Mouse (Mus musculus) liver, adult 10 weeks (tissue): Measurements from ENCODE around the gene DXBay18. TPM values are rescaled to one million over a fixed set of nuclear protein-coding genes. Genes with fewer than 3 reads are reported as not detected.

ENCODE experiments used
- polyA plus RNA-seq: library from polyadenylated mRNA; stranded (reverse); fragments of 350-450 nt; fragmentation: Illumina TruSeq; extraction: RNeasy Lipid Tissue Mini Kit (QIAGEN cat#74804); gene quantifications from one replicate; pipeline ENCODE4 v1.2.3, GENCODE M21; 2014; ENCODE audit warnings: low read depth, low replicate concordance

The DXBay18 gene
- not detected for polyA plus RNA-seq

GRCm38 (mm10) chrX:73149350-73149749 is at the start of gene DXBay18:
DXBay18 (minus strand) TSS chrX:73149450.

GRCm38 (mm10) chrX:73191934-73192333 is 42.7 kb upstream of the DXBay18 start, which contains the start of gene Xlr3b:
Xlr3b (plus strand) TSS chrX:73192207.

DNA sequence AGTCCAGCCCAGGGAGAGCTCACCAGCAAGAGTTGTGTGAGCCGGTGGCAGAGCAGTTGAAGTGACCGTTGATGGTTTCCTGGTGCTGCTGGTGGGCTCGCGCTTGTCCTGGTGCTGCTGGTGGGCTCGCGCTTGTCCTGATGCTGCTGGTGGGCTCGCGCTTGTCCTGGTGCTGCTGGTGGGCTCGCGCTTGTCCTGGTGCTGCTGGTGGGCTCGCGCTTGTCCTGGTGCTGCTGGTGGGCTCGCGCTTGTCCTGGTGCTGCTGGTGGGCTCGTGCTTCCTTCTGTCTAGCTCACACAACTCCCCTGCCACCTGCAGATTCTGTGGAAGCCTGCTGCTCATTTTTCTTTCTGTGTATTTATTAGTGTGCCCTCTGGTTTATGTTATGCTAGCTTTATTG is 27.6 kb upstream of the DXBay18 start, which contains the start of gene Spin2d:
Spin2d (minus strand) TSS at position 101 of the 400 bp plus-strand sequence.

DNA sequence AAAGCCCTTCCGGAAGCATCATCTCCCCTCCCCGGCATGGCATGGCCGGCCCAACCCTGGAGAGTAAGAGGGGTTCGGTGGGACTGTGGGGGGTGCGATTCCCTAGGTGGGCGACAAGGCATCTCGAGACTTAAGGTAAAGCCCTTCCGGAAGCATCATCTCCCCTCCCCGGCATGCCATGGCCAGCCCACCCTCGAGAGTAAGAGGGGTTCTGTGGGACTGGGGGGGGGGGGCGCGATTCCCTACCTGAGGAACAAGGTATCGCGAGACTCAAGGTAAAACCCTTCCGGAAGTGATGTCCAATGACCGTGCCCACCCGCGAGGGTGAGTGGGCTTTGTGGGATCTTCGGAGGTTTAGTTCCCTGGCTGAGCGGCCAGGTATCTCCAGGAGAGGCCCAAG is 754 bp downstream of the DXBay18 start, which contains the start of gene Xlr5b:
Xlr5b (plus strand) TSS at position 301 of the 400 bp plus-strand sequence.

GRCm38 (mm10) chrX:73116747-73117146 is 32.5 kb downstream of the DXBay18 start, which contains the start of gene Gm14685:
Gm14685 (plus strand) TSS chrX:73117047.

GRCm38 (mm10) chrX:73096941-73097508 is 52.2 kb downstream of the DXBay18 start, which contains the start of gene Xlr3a:
Xlr3a (minus strand) TSS chrX:73097095.

Other genes starting within 250 kb of the DXBay18 start
- 61.6 TPM for gene Cetn2, start 231.0 kb downstream of the DXBay18 start, polyA plus RNA-seq
- 162 TPM for gene Nsdhl, start 230.9 kb downstream of the DXBay18 start, polyA plus RNA-seq
- gene Zfp185, start 162.1 kb downstream of the DXBay18 start, polyA plus RNA-seq, result 0.66 TPM
- not detected for gene Pnma5, start 112.3 kb downstream of the DXBay18 start, polyA plus RNA-seq
- not detected for gene Pnma3, start 84.7 kb downstream of the DXBay18 start, polyA plus RNA-seq
- 0.58 TPM for gene Xlr4a, start 67.0 kb downstream of the DXBay18 start, polyA plus RNA-seq
- gene Xlr3a, start 52.4 kb downstream of the DXBay18 start, polyA plus RNA-seq, result 19.4 TPM
- not detected for gene Gm14685, start 32.4 kb downstream of the DXBay18 start, polyA plus RNA-seq
- not detected for gene Xlr5b, start 654 bp downstream of the DXBay18 start, polyA plus RNA-seq
- not detected for gene Spin2d, start 27.5 kb upstream of the DXBay18 start, polyA plus RNA-seq
- gene Xlr3b, start 42.8 kb upstream of the DXBay18 start, polyA plus RNA-seq, result 1.2 TPM
- 1.3 TPM for gene Xlr4b, start 64.9 kb upstream of the DXBay18 start, polyA plus RNA-seq
- 4.0 TPM for gene F8a, start 78.8 kb upstream of the DXBay18 start, polyA plus RNA-seq
- not detected for gene Xlr4c, start 93.7 kb upstream of the DXBay18 start, polyA plus RNA-seq
- gene Xlr3c, start 115.9 kb upstream of the DXBay18 start, polyA plus RNA-seq, result not detected
- not detected for gene Xlr5a, start 143.5 kb upstream of the DXBay18 start, polyA plus RNA-seq
- not detected for gene Xlr5c, start 143.5 kb upstream of the DXBay18 start, polyA plus RNA-seq
- not detected for gene Gm45015, start 187.4 kb upstream of the DXBay18 start, polyA plus RNA-seq
- gene Zfp275, start 193.2 kb upstream of the DXBay18 start, polyA plus RNA-seq, result 6.0 TPM
- not detected for gene Gm18336, start 249.3 kb upstream of the DXBay18 start, polyA plus RNA-seq